Mouse (Mus musculus) E14TG2a.4 (cell line): ENCODE measurements around the gene Spaca1.
"Not testable (repeated sequence)": the region's sequence is repeated elsewhere in the genome, so short reads cannot be mapped to it uniquely, and the experiment has no call there.

Experiments
- H3K27me3 ChIP-seq: 2 replicates; pipeline ENCODE4 v1.6.1; 2014; ENCODE audit warnings: low read length, control low read depth; ENCODE audit not compliant: insufficient read depth
- H3K36me3 ChIP-seq: 2 replicates; pipeline ENCODE4 v1.6.1; 2014; ENCODE audit warnings: low read length, control low read depth; ENCODE audit not compliant: insufficient read depth
- H3K4me1 ChIP-seq: replicated peaks from 2 replicates; pipeline ENCODE4 v1.6.1; 2014; ENCODE audit warnings: low read depth, low read length, control low read depth
- H3K4me3 ChIP-seq: replicated peaks from 2 replicates; pipeline ENCODE4 v1.5.1; 2014; ENCODE audit warnings: mild to moderate bottlenecking, low read length
- H3K9me3 ChIP-seq: 2 replicates; pipeline ENCODE4 v1.6.1; 2014; ENCODE audit warnings: low read length, control low read depth
- CTCF ChIP-seq: conservative IDR thresholded peaks from 2 replicates; pipeline ENCODE4 v1.5.1; 2014; ENCODE audit warnings: low read length
- NANOG ChIP-seq: IDR thresholded peaks from 2 replicates; pipeline ENCODE4 v1.6.1; 2014; ENCODE audit warnings: borderline replicate concordance, low read length, mixed read lengths
- POU5F1 ChIP-seq: IDR thresholded peaks from 2 replicates; pipeline ENCODE4 v1.6.1; 2014; ENCODE audit warnings: low read length, borderline replicate concordance

The Spaca1 gene

GRCm38 (mm10) chr4:34049571-34050255, at the start of gene Spaca1:
Spaca1 (minus strand) TSS chr4:34050191.
- Histone ChIP-seq H3K36me3 (no peaks in the 10 kb centered on the region), H3K27me3 (peaks cover 8% of the 10 kb centered on the region; the same call in 1 of the 2 replicates), H3K4me1 (no peaks in the 10 kb centered on the region), H3K9me3 (peaks cover 8% of the 10 kb centered on the region), H3K4me3 (peak within 1 kb of the TSS; percentile 70)
- TF ChIP-seq POU5F1 = no peak
- no peak for TF ChIP-seq NANOG

GRCm38 (mm10) chr4:34087286-34087685, 37.3 kb upstream of the Spaca1 start:
- H3K36me3 ChIP-seq, H3K4me1 ChIP-seq, H3K27me3 ChIP-seq, H3K4me3 ChIP-seq: not testable (repeated sequence)
- peaks cover 17% of the 10 kb centered on the region for H3K9me3 ChIP-seq

GRCm38 (mm10) chr4:34081064-34081463, 31.1 kb upstream of the Spaca1 start:
- no peak overlapping the region for H3K4me3 ChIP-seq
- H3K27me3 ChIP-seq = no peaks in the 10 kb centered on the region; the same call in 1 of the 2 replicates
- no peaks in the 10 kb centered on the region for H3K9me3 ChIP-seq
- H3K4me1 ChIP-seq = no peaks in the 10 kb centered on the region
- no peaks in the 10 kb centered on the region for H3K36me3 ChIP-seq
- TF ChIP-seq NANOG (no peak), POU5F1 (no peak)

- Histone ChIP-seq H3K27me3 (no peaks in the 10 kb centered on the region), H3K36me3 (no peaks in the 10 kb centered on the region), H3K4me1 (no peaks in the 10 kb centered on the region), H3K4me3 (no peak overlapping the region), H3K9me3 (no peaks in the 10 kb centered on the region)
- TF ChIP-seq NANOG (no peak), POU5F1 (no peak), CTCF (no peak)
These were observed 19.0 kb upstream of the Spaca1 start for GRCm38 (mm10) chr4:34069002-34069401.

GRCm38 (mm10) chr4:34058320-34058719, 8.3 kb upstream of the Spaca1 start:
- TF ChIP-seq CTCF = no peak
- no peak for TF ChIP-seq POU5F1
- no peaks in the 10 kb centered on the region for H3K36me3 ChIP-seq
- no peaks in the 10 kb centered on the region for H3K4me1 ChIP-seq
- no peaks in the 10 kb centered on the region for H3K27me3 ChIP-seq
- no peaks in the 10 kb centered on the region for H3K9me3 ChIP-seq
- H3K4me3 ChIP-seq = no peak overlapping the region

- H3K4me1 ChIP-seq = no peaks in the 10 kb centered on the region
- no peak overlapping the region for H3K4me3 ChIP-seq
- TF ChIP-seq NANOG (no peak), POU5F1 (no peak), CTCF (no peak)
- no peaks in the 10 kb centered on the region for H3K36me3 ChIP-seq
- no peaks in the 10 kb centered on the region for H3K27me3 ChIP-seq
- peaks cover 11% of the 10 kb centered on the region for H3K9me3 ChIP-seq
These were observed 23.2 kb downstream of the Spaca1 start for GRCm38 (mm10) chr4:34026771-34027170.

- TF ChIP-seq NANOG (no peak), POU5F1 (no peak), CTCF (no peak)
These were observed 28.5 kb downstream of the Spaca1 start for GRCm38 (mm10) chr4:34021456-34021855.

GRCm38 (mm10) chr4:33996382-33996781, 53.6 kb downstream of the Spaca1 start:
- H3K27me3 ChIP-seq = no peaks in the 10 kb centered on the region
- peaks cover 10% of the 10 kb centered on the region; the same call in 1 of the 2 replicates for H3K9me3 ChIP-seq
- no peaks in the 10 kb centered on the region for H3K36me3 ChIP-seq
- H3K4me3 ChIP-seq = no peak overlapping the region
- TF ChIP-seq POU5F1 (no peak), CTCF (no peak), NANOG (no peak)
- no peaks in the 10 kb centered on the region for H3K4me1 ChIP-seq

More at GRCm38 (mm10) chr4:34021456-34021855, 28.5 kb downstream of the Spaca1 start:
- Histone ChIP-seq H3K4me3 (no peak overlapping the region), H3K27me3 (no peaks in the 10 kb centered on the region), H3K36me3 (no peaks in the 10 kb centered on the region), H3K9me3 (no peaks in the 10 kb centered on the region), H3K4me1 (no peaks in the 10 kb centered on the region)

- Histone ChIP-seq H3K4me1 (no peaks in the 10 kb centered on the region), H3K27me3 (no peaks in the 10 kb centered on the region), H3K9me3 (no peaks in the 10 kb centered on the region; the same call in 1 of the 2 replicates), H3K4me3 (no peak overlapping the region), H3K36me3 (no peaks in the 10 kb centered on the region)
- TF ChIP-seq NANOG = no peak
- TF ChIP-seq CTCF = no peak
- TF ChIP-seq POU5F1 = no peak
These were observed 57.3 kb downstream of the Spaca1 start for GRCm38 (mm10) chr4:33992687-33993086.
